Mouse (Mus musculus): ENCODE results near the gene Neurl1a.

Gene Neurl1a

DNA sequence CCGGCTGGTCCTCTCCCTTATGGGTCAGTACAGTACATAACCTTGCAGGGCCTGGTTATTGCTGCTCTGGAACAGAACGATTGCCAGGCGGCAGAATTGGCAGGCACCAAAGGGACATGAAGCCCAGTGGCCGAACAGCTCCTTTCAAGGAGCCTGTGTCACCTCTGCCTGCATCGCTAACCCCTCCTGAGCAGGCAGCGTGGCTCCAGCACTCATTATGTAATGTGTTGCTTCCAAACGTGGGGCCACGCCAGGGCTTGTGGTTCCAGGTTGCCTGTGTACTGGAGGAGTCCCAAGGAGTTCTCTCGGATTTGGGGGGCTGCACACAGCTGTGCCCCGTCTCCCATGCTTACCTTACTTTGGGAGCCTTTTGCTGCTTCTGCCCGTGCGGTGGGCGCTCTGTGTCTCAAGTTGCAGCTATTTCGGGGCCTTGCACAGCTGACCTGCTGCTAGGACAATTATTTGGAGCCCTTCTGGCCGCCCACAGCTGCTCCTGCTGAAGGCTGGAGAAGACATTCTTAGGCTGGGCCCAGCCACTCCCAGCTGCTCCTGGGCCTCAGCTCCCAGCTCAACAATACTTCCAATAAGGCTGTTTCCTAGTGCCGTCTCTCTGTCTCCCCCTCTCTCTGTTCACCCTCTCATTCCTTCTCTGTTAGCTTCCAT, 70.4 kb downstream of the Neurl1a start:
- DNase-seq, result no peak

- no peak for DNase-seq
Observed at GRCm38 (mm10) chr19:47250931-47251330, 72.3 kb downstream of the Neurl1a start.

GRCm38 (mm10) chr19:47253053-47253628, 74.5 kb downstream of the Neurl1a start:
- DNase-seq, result peak; percentile 11

- no peak for DNase-seq
Observed at GRCm38 (mm10) chr19:47255036-47255435, 76.4 kb downstream of the Neurl1a start.

DNA sequence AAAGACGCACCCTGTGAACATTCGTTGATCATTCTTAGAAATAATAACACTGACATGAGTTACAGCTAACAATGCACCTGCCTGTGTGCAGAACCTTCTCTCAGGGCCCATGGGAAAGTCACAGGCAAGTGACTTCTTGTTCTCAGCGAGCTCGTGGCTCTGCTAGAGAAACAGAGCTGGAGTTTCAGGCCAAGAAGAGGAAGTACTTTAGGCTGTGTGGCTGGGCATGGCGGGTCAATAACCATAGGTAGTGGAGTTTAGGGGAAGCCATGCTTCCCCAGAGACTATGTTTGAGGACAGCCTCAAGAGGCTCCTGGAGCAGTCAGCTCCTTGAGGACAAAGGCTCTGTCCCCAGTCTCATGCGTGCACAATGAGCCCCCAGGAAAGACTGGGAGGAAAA, 77.3 kb downstream of the Neurl1a start:
- no peak for DNase-seq

- peak; percentile 50 for DNase-seq
Observed at GRCm38 (mm10) chr19:47259581-47259980, 81.0 kb downstream of the Neurl1a start.

DNA sequence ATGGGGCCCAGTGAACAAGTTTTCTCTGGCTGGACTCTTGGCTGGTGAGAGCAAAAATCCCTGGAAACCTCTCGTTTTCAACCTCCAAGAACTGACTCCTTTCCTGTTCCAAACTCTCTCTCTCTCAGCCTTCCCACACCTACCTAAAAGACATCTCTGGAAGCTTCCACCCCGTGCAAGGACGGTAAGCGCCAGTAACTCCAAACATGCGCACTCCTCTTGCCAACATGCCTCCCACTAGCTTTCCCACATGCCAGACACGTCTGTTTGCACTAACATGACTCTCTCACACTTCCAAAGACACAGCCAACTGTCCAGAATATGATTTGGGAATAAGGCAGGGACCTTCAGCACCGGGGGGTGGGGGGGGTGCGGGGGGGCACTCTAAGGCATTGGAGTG, 82.6 kb downstream of the Neurl1a start:
- DNase-seq, result no peak

- no peak for DNase-seq
Observed at GRCm38 (mm10) chr19:47263621-47264020, 85.0 kb downstream of the Neurl1a start.

- DNase-seq, result peak; percentile 43
Observed at GRCm38 (mm10) chr19:47264322-47265092, 85.9 kb downstream of the Neurl1a start.

- no peak for DNase-seq
Observed at GRCm38 (mm10) chr19:47266070-47266801, 87.6 kb downstream of the Neurl1a start.

- no peak for DNase-seq
Observed at GRCm38 (mm10) chr19:47267066-47267465, 88.4 kb downstream of the Neurl1a start.

GRCm38 (mm10) chr19:47269729-47270128, 91.1 kb downstream of the Neurl1a start:
- DNase-seq, result peak; percentile 17

DNA sequence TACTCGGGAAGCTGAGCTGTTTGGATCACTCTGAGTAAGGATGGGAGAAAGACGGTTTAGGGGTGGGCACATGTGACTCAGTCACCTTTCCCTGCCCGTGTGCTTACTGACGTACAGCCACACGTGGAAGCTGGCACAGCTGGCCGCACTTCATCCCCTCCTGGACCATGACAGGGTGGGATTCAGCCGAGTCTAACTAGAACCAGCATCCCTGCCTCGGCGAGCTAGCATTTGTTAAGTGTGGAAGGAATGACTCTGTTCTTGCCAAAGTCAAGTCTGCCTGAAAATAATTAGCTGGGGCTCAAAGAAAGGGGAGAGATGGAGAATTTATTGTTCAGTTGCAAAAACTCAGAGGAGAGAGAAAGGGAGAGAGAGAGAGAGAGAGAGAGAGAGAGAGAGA, 91.9 kb downstream of the Neurl1a start:
- DNase-seq, result no peak

DNA sequence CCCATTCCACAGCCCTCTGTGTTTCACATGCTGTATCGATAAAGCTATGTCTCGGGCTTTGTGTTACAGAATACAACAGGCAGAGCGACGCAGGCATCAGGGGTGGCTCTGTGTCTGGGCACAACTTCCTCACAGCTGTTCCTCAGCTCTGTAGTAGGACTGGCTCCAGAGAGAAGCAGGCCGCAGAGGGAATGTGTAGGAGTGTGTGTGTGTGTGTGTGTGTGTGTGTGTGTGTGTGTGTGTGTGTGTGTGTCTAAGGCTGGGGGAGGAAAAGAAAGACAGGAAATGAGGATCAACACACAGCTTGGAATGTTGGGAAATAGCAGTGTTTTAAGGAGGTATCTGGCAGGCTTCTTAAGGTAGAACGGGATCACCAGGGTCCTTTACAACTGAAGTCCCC, 98.1 kb downstream of the Neurl1a start:
- DNase-seq, result no peak

DNA sequence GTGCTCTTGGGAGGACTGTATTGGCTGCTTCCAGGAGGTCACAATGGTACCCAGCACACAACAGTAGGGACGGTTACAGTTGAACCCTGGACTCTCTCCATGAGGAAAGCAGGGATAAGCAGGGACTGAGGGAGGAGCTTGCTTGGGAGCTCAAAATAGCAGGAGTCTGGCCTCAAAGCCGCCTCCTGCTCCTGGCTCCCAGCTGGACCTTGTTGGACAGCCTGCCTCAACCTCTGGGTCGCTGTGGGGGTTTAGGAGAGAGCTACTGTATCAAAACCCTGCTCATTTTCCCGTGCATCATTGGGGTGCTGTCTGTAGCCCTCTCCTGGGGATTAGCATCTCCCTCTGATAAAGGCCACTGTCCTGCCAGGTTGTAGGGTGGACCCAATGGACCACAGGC, 100.8 kb downstream of the Neurl1a start:
- no peak for DNase-seq

- no peak for DNase-seq
Observed at GRCm38 (mm10) chr19:47279788-47280532, 101.3 kb downstream of the Neurl1a start.

DNA sequence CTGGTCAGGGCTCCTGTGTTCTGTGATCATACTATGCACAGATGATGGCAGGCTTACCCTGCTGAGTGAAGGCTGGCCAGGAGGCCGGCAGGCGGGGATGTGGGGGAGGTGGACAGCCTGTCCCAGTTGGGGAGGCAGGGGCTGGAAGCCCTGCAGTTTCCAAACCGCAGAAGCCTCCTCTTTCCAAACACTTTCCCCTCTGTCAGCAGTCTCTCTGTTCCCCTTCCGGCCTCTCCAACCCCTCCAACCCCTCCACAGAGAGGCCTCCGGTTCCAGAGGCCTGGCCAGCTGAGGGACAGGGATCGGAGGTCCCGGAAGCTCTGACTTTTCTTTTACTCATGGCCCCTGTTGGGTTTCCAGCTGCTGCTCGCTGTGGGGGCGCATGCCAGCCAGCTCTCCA, 102.3 kb downstream of the Neurl1a start:
- no peak for DNase-seq

DNA sequence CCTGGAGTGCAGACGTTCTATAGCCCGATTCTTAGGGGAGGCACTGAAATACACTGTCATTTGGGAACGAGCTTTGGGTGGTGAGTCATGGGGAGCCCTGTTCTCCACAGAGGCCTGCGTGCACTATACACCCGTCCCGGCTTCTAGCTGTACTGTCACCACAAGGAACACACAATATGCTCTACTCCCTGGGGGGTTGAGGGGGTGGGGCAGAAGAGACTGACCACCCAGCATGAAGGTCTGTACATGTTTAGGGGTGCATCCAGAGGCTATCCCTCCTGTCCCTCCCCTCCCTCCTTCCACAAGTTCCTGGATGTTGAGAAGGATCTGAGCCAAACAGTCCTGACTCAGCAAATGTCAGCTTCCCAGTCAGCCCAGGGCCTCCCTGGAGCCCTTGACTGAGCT, 103.4 kb downstream of the Neurl1a start:
- DNase-seq, result no peak

DNA sequence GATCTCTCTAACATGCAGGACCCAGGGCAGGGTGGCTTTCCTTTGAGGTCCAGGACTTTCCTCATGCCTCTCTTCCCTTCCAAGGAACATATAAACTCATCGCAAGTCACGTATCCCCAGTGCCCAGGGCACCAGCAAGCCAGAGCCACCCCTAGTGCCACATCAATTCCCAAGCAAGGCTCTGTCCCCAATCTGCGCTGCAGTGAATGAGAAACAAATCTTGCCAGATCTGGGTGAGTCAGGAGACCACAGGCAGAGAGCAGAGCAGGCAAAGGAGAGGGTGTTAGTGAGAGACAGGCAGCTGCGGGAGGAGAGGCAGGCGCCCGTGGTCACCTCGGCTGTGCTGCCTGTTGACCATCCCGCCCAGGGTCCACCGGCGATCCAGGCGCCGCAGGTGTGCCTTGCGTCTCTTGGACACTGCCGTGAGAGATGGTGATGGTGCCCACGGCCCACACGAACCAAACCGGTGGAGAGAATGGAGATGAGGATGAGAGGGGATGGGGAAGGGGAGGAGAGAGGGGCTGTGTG, 104.1 kb downstream of the Neurl1a start:
- no peak for DNase-seq

GRCm38 (mm10) chr19:47285581-47285980, 107.0 kb downstream of the Neurl1a start:
- no peak for DNase-seq

DNA sequence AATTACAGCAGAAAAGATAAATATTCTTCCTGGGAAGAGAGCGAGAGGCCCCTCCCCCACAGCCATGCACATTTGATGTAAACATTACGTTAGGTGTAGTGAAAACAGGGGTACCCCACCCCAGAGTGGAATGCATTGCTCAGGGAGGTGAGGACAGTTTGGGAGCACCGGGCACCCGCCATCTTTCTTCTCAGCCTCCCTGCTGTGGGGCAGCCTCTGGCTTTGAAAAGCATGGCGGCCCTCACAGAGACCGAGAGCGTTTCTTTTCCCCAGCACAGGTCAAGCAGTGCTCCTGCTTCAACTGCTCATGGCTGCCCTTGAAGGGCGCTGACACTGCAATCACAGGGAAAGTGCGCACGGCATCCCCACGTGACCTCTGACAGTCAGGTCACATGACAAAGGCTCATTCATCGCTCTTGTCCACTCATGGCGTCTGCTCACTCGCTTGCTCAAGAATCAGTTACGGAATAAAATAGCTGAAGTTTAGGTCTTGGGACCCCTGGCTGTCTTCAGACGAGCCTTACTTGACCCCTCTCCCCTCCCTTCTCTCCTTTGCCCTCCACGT, 108.3 kb downstream of the Neurl1a start:
- DNase-seq, result no peak
